Mouse (Mus musculus) testis, postnatal 10 days (tissue): Measurements from ENCODE around the gene Myod1.
A peak's percentile ranks its signal among the peaks of the same experiment; 100 is the strongest.

Source experiments
- DNase-seq: peaks from one replicate; pipeline ENCODE4 v3.0.0; 2021; ENCODE audit warnings: low spot score

Gene Myod1

DNA sequence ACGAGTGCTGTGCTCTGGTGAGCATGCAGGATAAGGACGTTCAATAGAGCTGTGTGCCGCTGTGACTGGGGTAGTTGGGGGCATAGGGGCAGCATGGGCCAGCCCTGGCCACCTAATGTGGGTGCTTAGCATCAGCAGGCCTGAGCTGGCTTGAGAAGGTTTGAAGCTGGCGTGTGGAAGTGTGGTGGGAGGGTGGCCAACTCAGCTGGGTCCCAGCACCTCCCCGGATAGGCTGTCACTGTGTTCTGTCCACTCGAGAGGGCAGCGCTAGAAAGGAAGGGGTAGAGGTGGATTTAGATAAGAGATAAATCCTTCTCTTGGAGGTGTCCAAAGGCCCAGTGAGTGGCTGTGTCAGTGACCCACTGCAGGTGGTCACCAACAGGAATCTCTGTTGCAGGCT is 41.2 kb downstream of the Myod1 start:
- DNase-seq: no peak

DNA sequence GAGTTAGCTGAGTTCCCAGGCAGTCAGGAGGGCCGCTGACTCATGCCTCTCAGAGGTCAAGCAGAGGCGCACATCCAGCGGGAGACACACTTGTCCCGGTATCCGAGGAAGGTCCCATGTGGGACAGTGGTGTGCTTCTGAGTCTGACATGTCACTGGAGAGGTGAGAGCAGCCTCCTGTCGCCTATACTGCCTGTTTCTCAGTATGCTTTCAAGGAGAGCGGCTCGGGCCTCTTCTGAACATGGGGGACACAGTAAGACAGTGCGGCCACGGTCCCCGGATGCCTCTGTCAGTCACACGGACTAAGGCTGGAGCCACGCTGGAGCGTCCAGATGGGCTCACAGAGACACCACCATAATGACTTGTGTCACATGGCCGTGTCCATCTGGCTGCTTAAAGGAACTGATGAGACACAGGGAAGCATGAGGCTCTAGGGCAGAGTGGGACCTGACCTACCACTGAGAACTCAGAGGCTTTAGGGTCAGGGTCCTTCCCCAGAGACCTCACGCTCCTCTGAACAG is 41.9 kb downstream of the Myod1 start:
- no peak for DNase-seq

DNA sequence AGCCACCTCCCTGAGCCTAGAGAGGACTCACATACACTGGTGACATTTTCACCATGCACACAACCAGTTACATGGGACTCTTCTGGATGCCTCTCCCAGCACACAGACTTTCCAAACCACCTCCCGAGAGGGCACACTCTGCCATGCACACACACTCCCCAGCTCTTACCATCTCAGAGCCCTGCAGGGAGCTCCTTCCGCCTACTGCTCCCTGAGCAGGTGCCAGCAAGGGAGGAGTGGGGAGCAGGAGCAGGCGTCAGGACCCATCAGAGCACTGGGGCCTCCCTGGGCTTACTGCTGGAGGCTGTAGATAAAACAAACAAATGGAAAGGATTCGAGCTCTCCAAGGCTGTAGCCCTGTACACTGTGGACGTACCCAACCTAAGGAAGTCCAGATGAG is 45.3 kb downstream of the Myod1 start:
- no peak for DNase-seq

DNA sequence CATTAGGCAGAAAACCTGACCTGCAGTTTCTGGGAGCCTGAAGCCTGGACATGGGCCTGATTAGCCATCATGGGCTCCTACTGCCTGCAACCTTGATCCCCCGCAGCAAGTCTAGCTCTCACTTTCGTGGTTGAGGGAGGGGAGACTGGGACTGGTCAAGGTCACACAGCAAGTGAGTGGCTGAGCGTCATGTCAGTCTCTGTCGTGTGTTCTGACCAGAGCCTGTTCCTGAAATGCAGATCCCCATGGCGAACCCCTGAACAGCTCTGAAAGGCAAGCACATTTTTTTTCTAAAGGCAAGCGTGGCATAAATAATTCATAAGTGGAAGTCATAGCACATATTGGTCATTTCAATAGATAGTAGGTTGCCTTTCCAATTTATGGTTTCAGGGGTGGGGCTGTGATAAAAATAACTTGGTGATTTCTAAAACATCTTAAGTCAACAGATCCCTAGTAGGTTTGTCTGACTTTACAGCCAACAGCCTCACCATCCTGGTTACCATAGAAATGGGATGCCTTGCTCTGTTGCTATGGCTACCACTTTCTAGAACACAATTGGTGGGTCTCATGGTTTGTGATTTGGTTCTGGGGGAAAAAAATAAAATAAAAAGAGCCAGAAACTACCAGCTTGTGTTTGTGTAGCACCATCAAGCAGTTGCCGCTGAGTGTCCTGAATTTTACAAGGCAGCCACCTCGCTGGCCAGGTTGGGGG is 45.9 kb downstream of the Myod1 start:
- DNase-seq: no peak

DNA sequence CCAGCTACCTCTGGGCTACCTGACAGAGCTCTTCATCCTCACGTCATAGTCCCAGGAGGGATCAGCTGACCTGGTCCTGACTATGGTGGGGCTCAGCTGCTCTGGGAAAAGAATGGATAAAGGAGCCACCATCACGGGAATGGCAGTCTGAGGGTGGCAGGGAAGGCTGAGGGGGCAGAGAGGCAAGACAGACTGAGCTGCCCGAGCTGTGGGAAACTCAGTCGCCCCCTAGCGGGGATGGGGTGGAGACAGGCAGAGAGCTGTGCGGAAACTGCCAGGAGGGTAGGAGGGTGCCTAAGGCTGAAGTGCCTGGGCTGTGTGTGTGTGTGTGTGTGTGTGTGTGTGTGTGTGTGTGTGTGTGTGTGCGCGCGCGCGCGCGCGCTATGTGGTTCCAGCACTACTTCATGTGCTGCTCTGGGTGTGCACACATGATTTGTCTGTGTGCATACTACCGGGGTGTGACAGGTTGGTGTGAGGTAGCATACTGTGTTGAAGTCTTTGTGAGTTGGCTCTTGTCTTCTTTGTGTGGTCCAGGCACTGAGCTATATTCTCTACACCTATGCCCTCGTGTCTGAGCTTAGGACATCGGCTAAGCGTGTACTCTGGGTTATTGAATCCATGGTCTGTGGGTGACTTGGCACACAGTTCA is 46.6 kb downstream of the Myod1 start:
- peak; percentile 72 for DNase-seq

DNA sequence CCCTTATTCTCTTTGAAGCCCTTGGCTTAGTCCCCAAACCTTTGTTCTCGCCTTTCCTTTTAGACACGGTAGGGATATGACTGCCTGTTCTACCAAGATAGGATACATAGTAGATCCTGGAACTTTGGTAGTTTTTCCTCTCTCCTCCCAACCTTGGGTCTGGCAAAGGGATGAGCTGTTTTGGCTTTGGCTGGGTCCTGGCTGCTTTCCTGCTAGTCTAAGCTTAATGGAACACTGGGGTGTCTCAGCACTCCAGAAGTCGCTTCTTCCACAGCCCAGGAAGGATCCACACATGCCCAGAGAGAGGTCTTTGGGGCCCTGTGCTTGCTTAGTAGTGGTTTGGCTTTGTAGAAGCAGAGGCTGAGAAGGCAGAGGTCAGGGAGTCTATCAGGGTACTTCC is 47.7 kb downstream of the Myod1 start:
- no peak for DNase-seq

DNA sequence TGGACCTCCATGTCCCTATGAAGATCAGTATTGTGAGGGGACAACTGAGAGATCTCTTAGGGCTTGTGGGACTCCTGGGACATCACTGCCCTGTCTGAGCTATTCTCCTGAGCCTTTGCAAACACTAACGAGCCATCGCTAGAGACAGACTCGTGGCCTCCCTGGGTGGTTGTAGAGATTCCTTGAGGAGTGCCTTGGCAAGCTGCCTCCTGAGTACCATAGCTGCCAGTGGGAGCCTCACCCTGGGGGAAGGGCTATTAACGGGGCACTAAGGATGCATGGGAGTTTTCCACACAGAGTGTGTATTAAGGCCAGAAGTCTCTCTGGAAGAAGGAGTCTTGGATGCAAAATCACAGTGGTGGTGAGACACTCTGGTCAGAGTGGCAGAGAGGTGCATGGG is 48.7 kb downstream of the Myod1 start:
- DNase-seq: no peak
